Mouse (Mus musculus) testis, adult 2 months (tissue): Measurements from ENCODE around the gene Srsf3. TPM values are rescaled to one million over a fixed set of nuclear protein-coding genes. Genes with fewer than 3 reads are reported as not detected.

Experiments
- H3K27ac ChIP-seq: fragments of 200-500 bp; 2 replicates; pipeline ENCODE4 v1.5.1; 2012; ENCODE audit warnings: low read depth, low read length; ENCODE audit not compliant: control insufficient read depth, insufficient read depth
- H3K27me3 ChIP-seq: fragments of 200-500 bp; 2 replicates; pipeline ENCODE4 v1.6.1; 2012; ENCODE audit warnings: mild to moderate bottlenecking, low read length, moderate library complexity; ENCODE audit not compliant: control insufficient read depth, insufficient read depth
- H3K36me3 ChIP-seq: fragments of 200-500 bp; 2 replicates; pipeline ENCODE4 v1.6.1; 2012; ENCODE audit warnings: mild to moderate bottlenecking, low read length; ENCODE audit not compliant: control insufficient read depth, insufficient read depth
- H3K4me1 ChIP-seq: fragments of 200-500 bp; 2 replicates; pipeline ENCODE4 v1.6.1; 2012; ENCODE audit warnings: low read length; ENCODE audit not compliant: control insufficient read depth, insufficient read depth
- H3K4me3 ChIP-seq: fragments of 200-500 bp; 2 replicates; pipeline ENCODE4 v1.5.1; 2012; ENCODE audit warnings: low read depth, mild to moderate bottlenecking, low read length, moderate library complexity, mixed read lengths; ENCODE audit not compliant: control insufficient read depth
- CTCF ChIP-seq: fragments of 200-500 bp; IDR thresholded peaks from 2 replicates; pipeline ENCODE4 v1.5.1; 2012; ENCODE audit warnings: low read depth, mild to moderate bottlenecking, inconsistent platforms, low read length, moderate library complexity; ENCODE audit not compliant: control insufficient read depth, insufficient read depth, insufficient replicate concordance
- POLR2A ChIP-seq: fragments of 200-500 bp; IDR thresholded peaks from 2 replicates; pipeline ENCODE4 v1.6.1; 2012; ENCODE audit warnings: low read depth, mild to moderate bottlenecking, inconsistent platforms, low read length, moderate library complexity; ENCODE audit not compliant: control insufficient read depth
- polyA plus RNA-seq: library from polyadenylated mRNA; depleted of rRNA; stranded (reverse); fragments of >200 nt; gene quantifications from 2 replicates; pipeline ENCODE4 v1.2.3, GENCODE M21; 2012; rRNA removed

The Srsf3 gene
- polyA plus RNA-seq, 1 experiment: 75.4 TPM

DNA sequence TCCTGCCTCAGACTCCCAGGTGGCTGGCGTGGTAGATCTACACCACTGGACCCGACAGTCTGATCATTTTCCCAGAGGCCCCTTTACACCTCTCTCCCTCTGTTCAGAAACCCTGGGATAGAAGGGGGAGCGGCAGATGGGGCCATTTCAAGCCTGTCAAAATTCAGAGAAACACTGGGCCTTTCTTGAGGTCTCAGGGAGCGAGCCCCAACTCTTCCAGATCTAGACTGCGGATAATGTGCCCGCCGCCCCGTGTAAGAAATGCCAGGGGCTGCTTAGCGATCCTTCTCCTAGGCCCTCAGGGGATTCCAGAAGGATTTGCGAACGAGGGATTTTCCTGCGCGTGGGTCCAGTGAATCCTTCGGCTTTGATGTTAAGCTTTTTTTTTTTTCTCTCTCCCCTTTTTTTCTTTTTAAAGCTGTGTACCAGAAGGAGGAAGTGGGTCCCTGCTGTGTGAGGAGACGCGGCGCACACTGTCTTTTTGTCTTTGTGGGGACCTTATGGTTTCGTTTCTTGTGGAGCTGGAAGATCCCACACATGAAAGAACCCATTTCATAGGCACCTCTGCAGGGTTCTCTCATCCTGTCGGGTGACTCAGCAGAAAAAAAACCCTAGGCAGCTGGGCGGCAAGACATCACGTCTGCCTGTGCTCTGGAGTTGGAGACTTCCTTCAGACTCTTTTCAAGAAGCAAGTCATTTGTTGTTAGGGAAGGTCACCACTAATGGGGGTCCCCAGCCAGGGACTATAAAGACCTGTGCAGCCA is 49.4 kb downstream of the Srsf3 start:
- TF ChIP-seq CTCF (no peak), POLR2A (no peak)
- Histone ChIP-seq H3K4me3 (no peak overlapping the region; the same call in 1 of the 2 replicates), H3K36me3 (no peaks in the 10 kb centered on the region), H3K27me3 (no peaks in the 10 kb centered on the region), H3K27ac (no peak overlapping the region), H3K4me1 (peaks cover 23% of the 10 kb centered on the region)

DNA sequence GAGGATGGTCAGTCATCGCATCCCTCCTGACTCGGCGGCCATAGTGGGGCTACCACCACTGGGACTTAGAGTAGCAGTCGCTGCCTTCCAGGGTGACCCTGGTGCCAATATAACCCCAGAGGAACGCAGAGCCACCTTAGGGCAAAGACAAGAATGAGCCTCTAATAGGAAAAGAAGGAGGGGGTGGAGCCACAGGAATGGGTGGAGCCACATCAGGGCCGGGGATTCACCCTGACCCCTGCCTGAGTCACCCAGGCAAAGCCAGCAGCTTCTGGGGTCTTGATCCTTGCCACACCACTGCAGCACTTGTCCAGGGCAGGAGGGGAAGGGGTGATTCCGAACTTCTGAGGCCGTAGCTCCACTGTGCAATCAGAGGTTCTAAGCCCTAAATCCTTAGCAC is 51.2 kb downstream of the Srsf3 start:
- TF ChIP-seq POLR2A (no peak), CTCF (no peak)
- H3K4me3 ChIP-seq: no peak overlapping the region
- H3K27ac ChIP-seq: no peak overlapping the region
- no peaks in the 10 kb centered on the region for H3K27me3 ChIP-seq
- no peaks in the 10 kb centered on the region for H3K36me3 ChIP-seq
- peaks cover 17% of the 10 kb centered on the region for H3K4me1 ChIP-seq

DNA sequence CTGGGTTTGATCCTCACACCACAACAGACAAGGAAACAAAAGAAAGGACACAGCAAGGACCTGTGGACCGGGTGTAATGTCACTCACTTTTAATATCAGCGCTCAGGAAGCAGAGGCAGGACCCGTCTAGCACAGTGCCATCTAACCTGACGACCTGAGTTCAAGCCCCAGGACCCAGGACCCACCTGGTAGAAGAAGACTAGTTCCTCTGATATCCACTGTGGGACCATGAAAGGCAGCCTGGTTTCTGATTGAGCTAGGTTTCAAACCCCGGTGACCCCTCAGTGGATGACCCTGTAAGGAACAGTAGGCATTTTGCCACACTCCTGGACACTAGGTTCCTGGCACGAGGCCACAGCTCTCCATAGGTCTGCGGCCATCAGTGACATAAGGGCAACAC is 52.2 kb downstream of the Srsf3 start:
- Histone ChIP-seq H3K27ac (no peak overlapping the region), H3K36me3 (no peaks in the 10 kb centered on the region), H3K27me3 (no peaks in the 10 kb centered on the region), H3K4me1 (peaks cover 11% of the 10 kb centered on the region), H3K4me3 (no peak overlapping the region)
- no peak for TF ChIP-seq CTCF
- no peak for TF ChIP-seq POLR2A

DNA sequence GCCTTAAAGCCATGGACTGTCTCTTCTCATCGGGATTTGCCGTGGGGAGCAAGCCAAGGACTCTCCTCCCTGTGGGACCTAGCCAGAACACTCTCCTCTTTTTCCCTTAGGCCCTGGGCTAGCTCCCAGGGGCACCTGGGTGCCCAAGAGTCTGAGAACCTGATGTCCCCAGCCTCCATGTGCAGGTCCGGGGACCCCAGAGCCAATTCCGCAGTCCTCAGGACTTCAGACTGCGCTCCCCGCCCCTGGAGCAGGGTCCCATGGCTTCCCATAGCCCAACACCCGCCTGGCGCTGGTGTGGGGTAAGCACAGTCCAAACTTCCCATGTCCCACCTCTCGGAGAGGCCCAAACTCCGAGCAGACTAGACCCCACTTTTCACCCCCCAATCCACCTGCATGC is 52.8 kb downstream of the Srsf3 start:
- Histone ChIP-seq H3K4me1 (peaks cover 11% of the 10 kb centered on the region), H3K27me3 (no peaks in the 10 kb centered on the region), H3K36me3 (no peaks in the 10 kb centered on the region), H3K27ac (no peak overlapping the region), H3K4me3 (no peak overlapping the region)
- no peak for TF ChIP-seq CTCF
- TF ChIP-seq POLR2A: no peak

DNA sequence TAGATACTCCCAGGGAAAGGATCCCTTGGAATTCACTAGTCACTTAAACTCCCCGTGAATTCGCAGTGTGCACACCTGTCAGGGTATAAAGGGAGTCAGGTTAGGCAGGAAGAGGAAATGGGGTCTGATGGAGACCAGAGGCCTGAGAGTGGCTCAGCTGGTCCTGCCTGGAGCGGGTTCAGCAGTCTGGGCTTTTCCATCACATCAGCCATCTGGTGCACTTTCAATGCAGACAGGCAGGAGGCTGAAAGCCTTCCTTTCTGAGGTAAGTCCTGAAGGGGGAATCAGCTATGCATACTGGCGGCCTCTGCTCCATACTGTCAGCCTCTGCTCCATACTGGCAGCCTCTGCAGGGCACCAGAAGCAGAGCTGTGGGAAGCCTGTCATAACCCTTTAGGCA is 54.5 kb downstream of the Srsf3 start:
- Histone ChIP-seq H3K36me3 (no peaks in the 10 kb centered on the region), H3K27me3 (no peaks in the 10 kb centered on the region), H3K4me1 (no peaks in the 10 kb centered on the region), H3K27ac (no peak overlapping the region), H3K4me3 (no peak overlapping the region)
- TF ChIP-seq CTCF (no peak), POLR2A (no peak)

DNA sequence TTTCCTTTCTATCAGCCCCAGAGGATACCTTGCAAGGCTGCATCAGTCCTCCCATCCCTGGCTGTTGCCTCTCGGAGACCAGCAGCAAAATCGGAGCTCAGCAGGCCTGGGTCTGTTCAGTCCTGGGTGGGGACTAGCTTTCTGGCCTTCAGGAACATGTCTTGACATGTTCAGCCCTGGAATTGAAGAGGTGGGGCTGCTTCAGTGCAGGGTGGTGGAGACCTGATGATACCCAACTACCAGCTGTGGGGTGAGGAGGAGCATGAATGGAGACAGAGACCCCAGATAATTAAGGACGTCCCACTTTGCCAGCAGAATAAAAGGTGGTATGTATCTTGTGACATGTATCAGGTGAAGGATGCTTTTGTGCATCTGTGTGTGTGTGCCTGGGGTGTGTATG is 58.3 kb downstream of the Srsf3 start, which contains the start of gene Cdkn1a:
Gene Cdkn1a, plus strand, starts transcription at position 201 of the 400 bp plus-strand sequence.
- Histone ChIP-seq H3K4me3 (no peak within 1 kb of the TSS), H3K4me1 (peaks cover 22% of the 10 kb centered on the region), H3K27ac (no peak within 1 kb of the TSS), H3K27me3 (no peaks in the 10 kb centered on the region), H3K36me3 (no peaks in the 10 kb centered on the region)
- no peak for TF ChIP-seq POLR2A
- no peak for TF ChIP-seq CTCF

DNA sequence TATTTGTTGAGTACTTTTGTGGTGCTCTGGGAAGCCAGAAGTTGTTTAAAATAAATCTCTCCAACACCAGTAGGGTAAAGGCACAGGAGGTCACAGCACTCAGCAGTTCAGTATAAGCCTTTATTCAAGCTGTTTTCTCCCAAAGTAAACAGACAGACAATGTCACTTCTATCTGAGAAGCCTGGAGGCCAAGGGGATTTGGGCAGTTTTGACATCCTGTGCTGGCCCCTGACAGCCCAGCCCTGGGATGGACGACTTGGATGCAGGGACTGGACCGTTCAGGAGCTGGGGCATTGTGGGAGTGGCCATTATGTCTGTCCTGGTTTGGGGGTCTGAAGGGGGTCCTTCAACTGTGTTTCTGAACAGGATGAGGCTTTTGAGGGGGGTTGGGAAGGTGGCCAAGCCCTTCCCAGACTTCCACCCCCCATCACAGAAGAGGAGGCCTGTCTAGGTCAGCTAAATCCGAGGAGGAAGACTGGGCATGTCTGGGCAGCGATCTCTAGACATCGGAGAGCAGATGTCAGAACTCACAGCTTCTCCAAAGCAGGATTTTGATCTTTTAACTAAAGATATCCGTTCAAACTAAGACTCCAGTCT is 59.0 kb downstream of the Srsf3 start:
- Histone ChIP-seq H3K36me3 (no peaks in the 10 kb centered on the region), H3K4me3 (no peak overlapping the region), H3K4me1 (peaks cover 22% of the 10 kb centered on the region), H3K27ac (no peak overlapping the region), H3K27me3 (no peaks in the 10 kb centered on the region)
- no peak for TF ChIP-seq CTCF
- no peak for TF ChIP-seq POLR2A

DNA sequence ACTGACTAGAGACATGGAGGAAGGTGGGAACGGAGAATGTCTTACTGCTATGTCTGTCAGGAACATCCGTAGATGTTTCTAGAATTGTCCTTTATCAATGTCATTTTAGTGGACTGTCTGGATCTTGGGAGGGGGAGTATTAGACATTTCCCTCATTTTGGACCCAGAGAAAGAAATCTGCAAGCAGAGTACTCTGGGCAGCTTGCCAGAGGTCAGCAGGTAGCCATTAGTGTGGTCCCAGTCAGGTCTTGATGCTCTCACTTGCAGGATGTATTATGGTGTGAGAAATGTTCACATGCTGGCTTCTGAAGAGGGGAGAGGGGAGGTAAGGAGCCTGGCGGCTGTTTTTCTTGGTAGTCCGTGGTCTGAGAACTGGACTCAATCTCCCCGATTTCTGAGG is 60.1 kb downstream of the Srsf3 start:
- Histone ChIP-seq H3K27me3 (no peaks in the 10 kb centered on the region), H3K36me3 (no peaks in the 10 kb centered on the region), H3K27ac (no peak overlapping the region), H3K4me3 (no peak overlapping the region), H3K4me1 (peaks cover 22% of the 10 kb centered on the region)
- TF ChIP-seq POLR2A: no peak
- TF ChIP-seq CTCF: no peak

Other genes with a start within 250 kb of the Srsf3 start
- 134 and 137 TPM in 2 replicates for gene Brpf3, start 231.5 kb upstream of the Srsf3 start, polyA plus RNA-seq
- gene Pnpla1, start 174.2 kb upstream of the Srsf3 start, polyA plus RNA-seq: 0.76 and 0.79 TPM in 2 replicates
- gene 4930539E08Rik, start 117.3 kb upstream of the Srsf3 start, polyA plus RNA-seq: 4.7 and 4.9 TPM in 2 replicates
- gene Pxt1, start 88.8 kb upstream of the Srsf3 start, polyA plus RNA-seq: 189 and 199 TPM in 2 replicates
- 34.2 and 34.6 TPM in 2 replicates for gene Kctd20, start 80.7 kb upstream of the Srsf3 start, polyA plus RNA-seq
- 33.9 and 43.7 TPM in 2 replicates for gene Stk38, start 24.6 kb upstream of the Srsf3 start, polyA plus RNA-seq
- gene Cdkn1a, start 58.3 kb downstream of the Srsf3 start, polyA plus RNA-seq: 10.5 and 11.3 TPM in 2 replicates
- 2.4 TPM in 1 of 2 replicates, not detected in the other for gene Rab44, start 81.5 kb downstream of the Srsf3 start, polyA plus RNA-seq
- 49.1 and 62.1 TPM in 2 replicates for gene Cpne5, start 205.5 kb downstream of the Srsf3 start, polyA plus RNA-seq
- 12.2 and 13.1 TPM in 2 replicates for gene Ppil1, start 231.6 kb downstream of the Srsf3 start, polyA plus RNA-seq
- gene BC004004, start 236.2 kb downstream of the Srsf3 start, polyA plus RNA-seq: 42.0 and 42.5 TPM in 2 replicates